Mouse (Mus musculus): ENCODE results near the gene Sash1.
"Not testable (repeated sequence)": the region's sequence is repeated elsewhere in the genome, so short reads cannot be mapped to it uniquely, and the experiment has no call there.

Gene Sash1

GRCm38 (mm10) chr10:8756604-8757354 lies 129.1 kb downstream of the Sash1 start:
- DNase-seq (ENCODE audit: low read depth) = no peak

DNA sequence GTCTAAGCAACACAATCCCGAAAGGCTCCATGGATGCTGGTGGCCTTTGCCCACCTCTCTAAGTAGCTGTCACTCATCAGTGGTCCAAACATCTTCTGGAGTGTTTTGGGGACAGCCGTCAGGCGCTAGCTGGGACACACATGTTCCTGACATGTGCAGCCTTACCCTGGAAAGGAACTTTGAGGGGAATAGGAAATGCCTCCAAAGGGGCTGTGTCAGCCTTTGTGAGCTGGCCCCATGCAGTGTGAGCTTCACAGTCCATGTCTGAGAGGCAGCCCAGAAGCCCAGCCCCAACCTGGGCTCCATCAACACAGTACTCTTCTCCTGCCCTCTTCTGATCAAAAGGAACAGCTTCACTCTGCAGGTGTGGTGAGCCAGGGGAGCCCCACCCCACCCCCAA lies 132.5 kb downstream of the Sash1 start:
- no peak for DNase-seq (ENCODE audit: low read depth)

GRCm38 (mm10) chr10:8752436-8752835 lies 133.4 kb downstream of the Sash1 start:
- no peak for DNase-seq (ENCODE audit: low read depth)

DNA sequence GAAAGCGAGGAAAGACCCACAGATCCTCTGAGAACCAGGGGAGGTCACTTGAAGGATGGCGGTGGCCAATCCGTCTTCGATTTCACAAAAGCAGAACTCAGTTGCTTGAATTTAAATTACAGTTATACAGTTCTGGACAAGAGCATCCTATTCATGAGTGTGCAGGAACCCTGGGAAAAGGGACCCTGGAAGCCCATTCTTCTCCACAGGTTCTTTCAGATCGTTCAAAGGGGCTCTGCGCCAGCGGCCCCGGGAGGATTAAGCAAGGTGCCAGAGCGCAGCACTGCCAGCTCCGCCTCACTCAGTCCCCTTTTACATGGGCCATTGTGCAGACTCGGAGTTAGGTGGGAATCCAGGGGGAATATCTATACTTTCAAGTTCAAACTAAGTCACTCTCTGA lies 136.3 kb downstream of the Sash1 start:
- DNase-seq (ENCODE audit: low read depth) = no peak

GRCm38 (mm10) chr10:8747450-8748212 lies 138.2 kb downstream of the Sash1 start:
- no peak for DNase-seq (ENCODE audit: low read depth)

GRCm38 (mm10) chr10:8746082-8746696 lies 139.7 kb downstream of the Sash1 start:
- no peak for DNase-seq (ENCODE audit: low read depth)

- peak; percentile 46 for DNase-seq (ENCODE audit: low read depth)
These were observed 143.0 kb downstream of the Sash1 start for GRCm38 (mm10) chr10:8742872-8743271.

- no peak for DNase-seq (ENCODE audit: low read depth)
These were observed 144.4 kb downstream of the Sash1 start for GRCm38 (mm10) chr10:8741505-8741904.

- no peak for DNase-seq (ENCODE audit: low read depth)
These were observed 145.1 kb downstream of the Sash1 start for GRCm38 (mm10) chr10:8740797-8741196.

- no peak for DNase-seq (ENCODE audit: low read depth)
These were observed 156.2 kb downstream of the Sash1 start for GRCm38 (mm10) chr10:8729387-8730337.

DNA sequence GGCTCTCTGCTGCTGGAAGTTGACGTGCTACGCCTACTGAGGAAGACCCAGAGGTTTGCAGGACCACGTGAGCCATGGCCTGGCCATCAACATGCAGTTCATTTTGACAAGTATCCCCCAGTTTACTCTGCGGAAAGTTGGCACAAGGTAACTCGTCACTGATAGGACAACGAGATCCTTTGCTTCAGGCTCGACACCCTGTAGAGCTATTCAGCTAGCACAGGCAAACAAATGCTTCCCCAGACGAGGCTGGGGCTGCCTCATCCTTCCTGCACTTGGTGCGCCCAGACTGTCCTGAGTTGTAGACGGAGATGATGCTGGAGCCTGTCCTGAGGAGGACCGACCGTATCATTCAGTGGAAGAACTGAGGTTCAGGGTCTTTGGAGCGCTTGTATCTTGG lies 166.5 kb downstream of the Sash1 start:
- DNase-seq (ENCODE audit: low read depth) = no peak

DNA sequence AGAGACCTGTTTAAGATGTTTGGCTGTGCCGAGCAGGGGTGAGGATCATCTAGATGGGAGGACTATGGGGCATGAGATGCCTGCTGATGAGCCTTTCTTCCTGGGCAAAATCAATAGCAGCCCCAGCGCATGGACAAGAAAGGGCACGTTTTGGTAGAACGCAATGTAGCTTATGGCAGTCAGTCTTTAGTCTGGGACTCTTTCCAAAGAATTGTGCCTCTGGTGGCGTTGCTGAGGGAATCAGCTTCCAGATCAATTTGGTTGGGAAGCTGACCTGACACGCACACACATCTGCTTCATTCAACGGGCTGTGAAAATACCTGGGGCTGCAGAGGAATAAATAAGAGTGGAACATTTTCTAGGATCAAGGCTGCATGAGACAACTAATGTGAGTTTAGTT lies 167.0 kb downstream of the Sash1 start:
- no peak for DNase-seq (ENCODE audit: low read depth)

DNA sequence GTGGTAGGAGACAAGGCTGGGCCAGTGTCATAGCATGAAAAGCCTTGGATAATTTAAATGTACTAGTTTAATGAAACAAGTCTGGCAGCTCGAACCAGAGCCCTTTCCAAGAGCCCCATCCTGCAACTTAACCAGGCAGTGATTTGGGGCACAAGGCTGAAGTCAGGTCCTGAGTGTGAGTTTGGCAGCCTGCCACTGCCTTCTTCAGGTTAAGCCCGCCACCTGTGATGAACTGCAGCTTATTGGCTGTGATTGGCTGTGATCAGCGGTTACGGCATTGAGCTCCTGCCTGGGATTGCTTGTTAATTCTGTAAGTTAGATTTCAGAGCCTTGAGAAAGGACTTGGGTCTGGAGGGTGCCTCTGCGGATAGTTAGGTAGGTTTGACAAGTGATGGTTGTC lies 168.7 kb downstream of the Sash1 start:
- DNase-seq (ENCODE audit: low read depth) = no peak

- DNase-seq (ENCODE audit: low read depth) = peak; percentile 58
These were observed 170.1 kb downstream of the Sash1 start for GRCm38 (mm10) chr10:8715679-8716284.

DNA sequence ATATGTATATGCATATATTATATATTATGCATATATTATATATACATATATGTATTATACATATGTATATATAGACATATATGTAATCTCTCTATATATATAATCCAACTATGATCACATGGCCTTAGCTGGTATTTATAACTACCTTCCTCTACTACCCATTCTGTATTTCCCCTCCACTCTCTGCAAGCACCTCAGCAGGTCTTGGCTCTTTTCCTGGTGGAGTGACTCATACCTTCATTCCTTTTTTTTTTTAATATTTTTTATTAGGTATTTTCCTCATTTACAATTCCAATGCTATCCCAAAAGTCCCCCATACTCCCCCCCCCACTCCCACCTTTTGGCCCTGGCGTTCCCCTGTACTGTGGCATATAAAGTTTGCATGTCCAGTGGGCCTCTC lies 189.2 kb downstream of the Sash1 start:
- not testable (repeated sequence) for DNase-seq (ENCODE audit: low read depth)

GRCm38 (mm10) chr10:8693996-8694500 lies 191.8 kb downstream of the Sash1 start:
- no peak for DNase-seq (ENCODE audit: low read depth)

- no peak for DNase-seq (ENCODE audit: low read depth)
These were observed 192.3 kb downstream of the Sash1 start for GRCm38 (mm10) chr10:8693561-8693960.

- no peak for DNase-seq (ENCODE audit: low read depth)
These were observed 193.3 kb downstream of the Sash1 start for GRCm38 (mm10) chr10:8692531-8692930.

DNA sequence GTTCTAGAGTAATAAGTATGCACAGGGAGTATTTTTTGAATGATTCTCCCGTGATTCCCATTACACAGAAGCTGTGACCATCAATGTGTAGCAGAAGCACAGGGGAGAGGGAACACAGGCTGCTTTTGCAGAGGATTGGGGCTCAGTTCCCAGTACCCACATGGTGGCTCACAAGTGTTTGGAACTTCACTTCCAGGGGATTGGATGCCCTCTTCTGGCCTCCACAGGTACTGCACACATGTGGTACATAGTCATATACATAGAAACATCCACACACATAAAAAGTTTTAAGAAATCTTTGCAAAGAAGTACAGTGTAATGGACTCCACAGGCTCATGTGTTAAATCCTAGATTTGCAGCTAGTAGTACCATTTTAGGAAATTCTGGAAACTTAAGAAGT lies 199.7 kb downstream of the Sash1 start:
- DNase-seq (ENCODE audit: low read depth) = no peak

DNA sequence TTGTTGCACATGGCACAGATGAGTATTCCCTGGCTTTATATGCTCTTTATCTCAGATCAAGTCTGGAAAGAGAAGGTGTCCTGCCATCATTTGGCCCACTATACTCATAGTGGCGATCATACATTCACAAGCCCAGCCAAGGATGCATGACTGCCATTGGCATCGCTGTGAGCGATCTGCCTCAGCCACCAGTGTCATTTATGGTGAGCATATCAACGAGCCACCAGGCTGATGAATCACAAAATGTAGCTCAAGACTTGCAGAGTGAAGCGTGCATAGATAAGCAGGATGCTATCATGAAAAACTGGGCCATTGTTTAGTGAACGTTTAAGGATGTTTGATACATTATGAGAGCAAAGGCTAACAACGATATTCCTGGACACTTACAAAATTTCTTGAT lies 200.6 kb downstream of the Sash1 start:
- no peak for DNase-seq (ENCODE audit: low read depth)

GRCm38 (mm10) chr10:8682900-8683299 lies 203.0 kb downstream of the Sash1 start:
- DNase-seq (ENCODE audit: low read depth) = peak; percentile 31

Data from c-Kit-positive CD71-negative TER-119-negative erythroid progenitor cells, embryonic 14.5 days (primary cell).